Mouse (Mus musculus) midbrain, embryonic 11.5 days (tissue): Measurements from ENCODE around the gene Olfr729. TPM values are rescaled to one million over a fixed set of nuclear protein-coding genes. Genes with fewer than 3 reads are reported as not detected.

ENCODE experiments used
- ATAC-seq: fragments of 200-750 bp; cut with Nextera tagmentation; 2 replicates; pipeline ENCODE4 v1.8.0; 2017; ENCODE audit warnings: moderate TSS enrichment, moderate library complexity; ENCODE audit not compliant: low FRiP score
- DNase-seq: peaks from one replicate; pipeline ENCODE4 v3.0.0; 2015; ENCODE audit warnings: low spot score; ENCODE audit errors: missing footprints
- H3K27ac ChIP-seq: fragments of 300-500 bp; sonication (generic); 2 replicates; pipeline ENCODE4 v1.5.1; 2014; ENCODE audit warnings: low read depth, low read length
- H3K27me3 ChIP-seq: fragments of 300-500 bp; sonication (generic); 2 replicates; pipeline ENCODE4 v1.6.1; 2014; ENCODE audit warnings: mild to moderate bottlenecking, low read length, moderate library complexity, mixed read lengths; ENCODE audit not compliant: control insufficient read depth, insufficient read depth
- H3K36me3 ChIP-seq: fragments of 300-500 bp; sonication (generic); 2 replicates; pipeline ENCODE4 v1.6.1; 2014; ENCODE audit warnings: mild to moderate bottlenecking, low read length, moderate library complexity, mixed read lengths; ENCODE audit not compliant: control insufficient read depth, insufficient read depth
- H3K4me1 ChIP-seq: fragments of 300-500 bp; sonication (generic); 2 replicates; pipeline ENCODE4 v1.6.1; 2014; ENCODE audit warnings: low read length; ENCODE audit not compliant: control insufficient read depth, insufficient read depth
- H3K4me2 ChIP-seq: fragments of 300-500 bp; sonication (generic); 2 replicates; pipeline ENCODE4 v1.6.1; 2014; ENCODE audit warnings: mild to moderate bottlenecking, moderate library complexity
- H3K4me3 ChIP-seq: fragments of 300-500 bp; sonication (generic); 2 replicates; pipeline ENCODE4 v1.5.1; 2014; ENCODE audit warnings: low read depth, low read length
- H3K9ac ChIP-seq: fragments of 300-500 bp; sonication (generic); 2 replicates; pipeline ENCODE4 v1.6.1; 2014; ENCODE audit warnings: low read length
- H3K9me3 ChIP-seq: fragments of 300-500 bp; sonication (generic); 2 replicates; pipeline ENCODE4 v1.6.1; 2016; ENCODE audit warnings: low read length; ENCODE audit not compliant: control insufficient read depth
- WGBS: fragments of 180-500 bp; shearing (Covaris S2); extraction: QIAGEN DNeasy Blood & Tissue Kit; methylation state at CpG from one replicate; pipeline ENCODE4 v1.1.7; 2014; 5-methylcytosine and 5-hydroxymethylcytosine counted together
- polyA plus RNA-seq: library from polyadenylated mRNA; unstranded; fragments of >200 nt; fragmentation: Nextera tagmentation; extraction: Ambion mirVana; gene quantifications from 2 replicates; pipeline ENCODE4 v1.2.1, GENCODE M21; 2014

Olfr729 gene
- not detected in 2 replicates for polyA plus RNA-seq

DNA sequence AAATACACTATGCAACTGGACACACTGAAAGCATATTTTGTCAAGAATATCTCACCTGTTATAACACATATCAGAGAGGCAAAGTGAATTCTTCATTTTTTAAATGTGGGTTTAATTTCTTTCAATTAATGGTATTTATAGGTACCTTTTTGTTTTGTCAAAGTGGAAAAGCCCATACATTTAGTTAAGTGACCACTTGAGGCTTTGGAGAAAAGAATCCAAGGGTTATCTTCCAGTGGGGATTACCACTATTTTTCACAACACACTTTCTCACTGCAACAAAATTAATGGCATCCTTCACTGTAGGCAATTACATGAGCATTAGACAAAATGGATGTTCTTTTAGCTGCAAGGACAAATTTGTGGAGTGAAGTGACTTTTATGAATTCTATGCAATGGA, at the start of gene Olfr729:
Olfr729 (minus strand) TSS at position 101 of the 400 bp plus-strand sequence.
- H3K9me3 ChIP-seq, result no peaks in the 10 kb centered on the region
- H3K4me2 ChIP-seq, result no peak within 1 kb of the TSS
- H3K27ac ChIP-seq, result no peak within 1 kb of the TSS
- no peak within 1 kb of the TSS for H3K4me3 ChIP-seq
- ATAC-seq (no peak), DNase-seq (no peak)
- no peaks in the 10 kb centered on the region for H3K4me1 ChIP-seq
- H3K9ac ChIP-seq, result no peak within 1 kb of the TSS
- H3K27me3 ChIP-seq, result no peaks in the 10 kb centered on the region
- H3K36me3 ChIP-seq, result no peaks in the 10 kb centered on the region

DNA sequence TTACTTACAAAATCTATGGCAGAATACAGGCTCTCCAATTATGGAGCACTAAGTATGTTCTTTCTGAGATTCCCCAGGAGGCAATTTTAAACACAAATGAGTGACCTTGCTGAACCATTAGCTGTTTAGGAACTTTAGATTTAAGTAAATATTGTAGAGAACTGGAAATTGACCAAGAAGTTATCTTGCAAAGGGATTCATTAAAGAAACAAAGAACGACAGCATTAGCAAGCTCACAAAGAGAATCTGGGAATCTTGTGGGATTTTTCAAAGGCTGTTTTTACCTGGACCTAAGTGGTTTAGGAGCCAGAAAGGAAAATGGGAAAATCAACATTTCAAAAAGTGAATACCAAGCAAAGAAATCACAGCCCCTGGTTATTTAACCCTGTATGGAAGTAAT, 35.4 kb upstream of the Olfr729 start, which contains the start of gene Olfr730:
Olfr730 (minus strand) TSS at position 101 of the 400 bp plus-strand sequence.
- ATAC-seq (no peak), DNase-seq (no peak)
- WGBS, result 60% methylated on average over 1 of the region's 1 CpGs
- Histone ChIP-seq H3K27ac (no peak within 1 kb of the TSS), H3K9ac (no peak within 1 kb of the TSS), H3K4me2 (no peak within 1 kb of the TSS), H3K4me1 (no peaks in the 10 kb centered on the region), H3K4me3 (no peak within 1 kb of the TSS), H3K9me3 (no peaks in the 10 kb centered on the region), H3K27me3 (no peaks in the 10 kb centered on the region), H3K36me3 (no peaks in the 10 kb centered on the region)

- ATAC-seq (no peak), DNase-seq (no peak)
- H3K27ac ChIP-seq, result no peak within 1 kb of the TSS
- H3K4me2 ChIP-seq, result no peak within 1 kb of the TSS
- 95% methylated on average over 5 of the region's 5 CpGs for WGBS
- no peaks in the 10 kb centered on the region for H3K9me3 ChIP-seq
- H3K9ac ChIP-seq, result no peak within 1 kb of the TSS
- no peaks in the 10 kb centered on the region for H3K27me3 ChIP-seq
- H3K4me3 ChIP-seq, result no peak within 1 kb of the TSS
- H3K4me1 ChIP-seq, result no peaks in the 10 kb centered on the region
- H3K36me3 ChIP-seq, result no peaks in the 10 kb centered on the region
Observed at GRCm38 (mm10) chr14:50142580-50142979, 10.1 kb downstream of the Olfr729 start, which contains the start of gene Olfr728. Gene Olfr728, minus strand, starts transcription at chr14:50142680.

- Histone ChIP-seq H3K4me2 (no peak within 1 kb of the TSS), H3K4me3 (no peak within 1 kb of the TSS), H3K27ac (no peak within 1 kb of the TSS), H3K27me3 (no peaks in the 10 kb centered on the region), H3K9me3 (no peaks in the 10 kb centered on the region), H3K36me3 (no peaks in the 10 kb centered on the region), H3K9ac (no peak within 1 kb of the TSS), H3K4me1 (no peaks in the 10 kb centered on the region)
- 85% methylated on average over 1 of the region's 1 CpGs for WGBS
- ATAC-seq, result no peak
- DNase-seq, result no peak
Observed at GRCm38 (mm10) chr14:50122886-50123285, 29.8 kb downstream of the Olfr729 start, which contains the start of gene Olfr727. Gene Olfr727, plus strand, starts transcription at chr14:50123186.

Other genes starting within 250 kb of the Olfr729 start
- not detected in 2 replicates for gene Olfr723, start 221.1 kb downstream of the Olfr729 start, polyA plus RNA-seq
- gene Olfr724, start 189.6 kb downstream of the Olfr729 start, polyA plus RNA-seq, result not detected in 2 replicates
- not detected in 2 replicates for gene Olfr725, start 112.5 kb downstream of the Olfr729 start, polyA plus RNA-seq
- gene Olfr726, start 62.0 kb downstream of the Olfr729 start, polyA plus RNA-seq, result not detected in 2 replicates
- gene Olfr727, start 29.7 kb downstream of the Olfr729 start, polyA plus RNA-seq, result not detected in 2 replicates
- gene Olfr728, start 10.2 kb downstream of the Olfr729 start, polyA plus RNA-seq, result not detected in 2 replicates
- gene Olfr730, start 35.3 kb upstream of the Olfr729 start, polyA plus RNA-seq, result not detected in 2 replicates
- gene Olfr731, start 89.0 kb upstream of the Olfr729 start, polyA plus RNA-seq, result not detected in 2 replicates
- gene Olfr732, start 131.3 kb upstream of the Olfr729 start, polyA plus RNA-seq, result not detected in 2 replicates
- not detected in 2 replicates for gene Olfr733, start 148.6 kb upstream of the Olfr729 start, polyA plus RNA-seq
- gene Olfr734, start 173.9 kb upstream of the Olfr729 start, polyA plus RNA-seq, result not detected in 2 replicates
- gene Olfr735, start 196.0 kb upstream of the Olfr729 start, polyA plus RNA-seq, result not detected in 2 replicates
- gene Tlr11, start 205.0 kb upstream of the Olfr729 start, polyA plus RNA-seq, result not detected in 2 replicates
- not detected in 2 replicates for gene Olfr736, start 228.3 kb upstream of the Olfr729 start, polyA plus RNA-seq